Mouse (Mus musculus) kidney, embryonic 14.5 days (tissue): ENCODE measurements around the gene Acp2. TPM values are rescaled to one million over a fixed set of nuclear protein-coding genes. Genes with fewer than 3 reads are reported as not detected.

Experiments
- ATAC-seq: fragments of 200-750 bp; cut with Nextera tagmentation; 2 replicates; pipeline ENCODE4 v1.8.0; 2017; ENCODE audit warnings: moderate number of reproducible peaks, mild to moderate bottlenecking, moderate TSS enrichment, moderate library complexity; ENCODE audit not compliant: low FRiP score, low TSS enrichment
- H3K27ac ChIP-seq: fragments of 300-500 bp; sonication (generic); 2 replicates; pipeline ENCODE4 v1.5.1; 2014; ENCODE audit warnings: low read depth, mild to moderate bottlenecking, low read length, moderate library complexity, mixed read lengths
- H3K27me3 ChIP-seq: fragments of 300-500 bp; sonication (generic); 2 replicates; pipeline ENCODE4 v1.6.1; 2014; ENCODE audit warnings: mild to moderate bottlenecking, low read length; ENCODE audit not compliant: control insufficient read depth, insufficient read depth
- H3K36me3 ChIP-seq: fragments of 300-500 bp; sonication (generic); 2 replicates; pipeline ENCODE4 v1.6.1; 2014; ENCODE audit warnings: low read length, mixed read lengths; ENCODE audit not compliant: control insufficient read depth, insufficient read depth
- H3K4me1 ChIP-seq: fragments of 300-500 bp; sonication (generic); 2 replicates; pipeline ENCODE4 v1.6.1; 2014; ENCODE audit warnings: low read length, mixed read lengths; ENCODE audit not compliant: control insufficient read depth, insufficient read depth
- H3K4me2 ChIP-seq: fragments of 300-500 bp; sonication (generic); replicated peaks from 2 replicates; pipeline ENCODE4 v1.6.1; 2014; ENCODE audit warnings: low read depth, mild to moderate bottlenecking, low read length
- H3K4me3 ChIP-seq: fragments of 300-500 bp; sonication (generic); 2 replicates; pipeline ENCODE4 v1.5.1; 2014; ENCODE audit warnings: mild to moderate bottlenecking, low read length
- H3K9ac ChIP-seq: fragments of 300-500 bp; sonication (generic); 2 replicates; pipeline ENCODE4 v1.6.1; 2014; ENCODE audit warnings: low read depth, mild to moderate bottlenecking, low read length, moderate library complexity
- H3K9me3 ChIP-seq: fragments of 300-500 bp; sonication (generic); 2 replicates; pipeline ENCODE4 v1.6.1; 2016; ENCODE audit warnings: low read length; ENCODE audit not compliant: control insufficient read depth
- WGBS: fragments of 180-500 bp; shearing (Covaris S2); extraction: QIAGEN DNeasy Blood & Tissue Kit; methylation state at CpG from one replicate; pipeline ENCODE4 v1.1.7; 2014; 5-methylcytosine and 5-hydroxymethylcytosine counted together
- polyA plus RNA-seq: library from polyadenylated mRNA; unstranded; fragments of >200 nt; fragmentation: Nextera tagmentation; extraction: Ambion mirVana; gene quantifications from 2 replicates; pipeline ENCODE4 v1.2.1, GENCODE M21; 2014

The Acp2 gene
- polyA plus RNA-seq = 15.5 and 25.4 TPM in 2 replicates

GRCm38 (mm10) chr2:91202222-91202971, at the start of gene Acp2, which contains the start of gene Nr1h3:
Acp2 (plus strand) TSS chr2:91202885.
Nr1h3 (minus strand) TSS chr2:91202834.
- H3K9ac ChIP-seq = peak within 1 kb of the TSS; percentile 81
- peaks cover 20% of the 10 kb centered on the region for H3K36me3 ChIP-seq
- ATAC-seq = peak; percentile 95
- H3K4me2 ChIP-seq = peak within 1 kb of the TSS; percentile 55
- H3K27me3 ChIP-seq = no peaks in the 10 kb centered on the region
- H3K4me1 ChIP-seq = peaks cover 10% of the 10 kb centered on the region
- H3K27ac ChIP-seq = peak within 1 kb of the TSS; percentile 85
- 3% methylated on average over 28 of the region's 28 CpGs for WGBS
- peak within 1 kb of the TSS; percentile 72 for H3K4me3 ChIP-seq
- H3K9me3 ChIP-seq = no peaks in the 10 kb centered on the region

- H3K9me3 ChIP-seq = no peaks in the 10 kb centered on the region
- H3K4me3 ChIP-seq = no peak overlapping the region
- no peaks in the 10 kb centered on the region for H3K27me3 ChIP-seq
- H3K36me3 ChIP-seq = peaks cover 16% of the 10 kb centered on the region; the same call in 1 of the 2 replicates
- H3K27ac ChIP-seq = no peak overlapping the region
- H3K9ac ChIP-seq = no peak overlapping the region
- 80% methylated on average over 3 of the region's 3 CpGs for WGBS
- ATAC-seq = no peak
- no peak overlapping the region for H3K4me2 ChIP-seq
- no peaks in the 10 kb centered on the region for H3K4me1 ChIP-seq
These were observed 49.8 kb upstream of the Acp2 start for GRCm38 (mm10) chr2:91152885-91153377.

- Histone ChIP-seq H3K27me3 (no peaks in the 10 kb centered on the region), H3K4me1 (no peaks in the 10 kb centered on the region), H3K9me3 (no peaks in the 10 kb centered on the region), H3K4me2 (no peak overlapping the region), H3K9ac (no peak overlapping the region), H3K27ac (no peak overlapping the region), H3K4me3 (no peak overlapping the region), H3K36me3 (peaks cover 18% of the 10 kb centered on the region; the same call in 1 of the 2 replicates)
- WGBS = 93% methylated on average over 3 of the region's 3 CpGs
- no peak for ATAC-seq
These were observed 48.6 kb upstream of the Acp2 start for GRCm38 (mm10) chr2:91154091-91154490.

- Histone ChIP-seq H3K4me2 (no peak overlapping the region), H3K9ac (no peak overlapping the region), H3K27me3 (no peaks in the 10 kb centered on the region), H3K27ac (no peak overlapping the region), H3K4me1 (no peaks in the 10 kb centered on the region), H3K4me3 (no peak overlapping the region), H3K36me3 (peaks cover 15% of the 10 kb centered on the region; the same call in 1 of the 2 replicates), H3K9me3 (no peaks in the 10 kb centered on the region)
- no peak for ATAC-seq
- 22% methylated on average over 6 of the region's 6 CpGs for WGBS
These were observed 45.5 kb upstream of the Acp2 start for GRCm38 (mm10) chr2:91157002-91157752.

GRCm38 (mm10) chr2:91160591-91160990, 42.1 kb upstream of the Acp2 start:
- no peak overlapping the region for H3K27ac ChIP-seq
- H3K36me3 ChIP-seq = peaks cover 11% of the 10 kb centered on the region; the same call in 1 of the 2 replicates
- H3K4me1 ChIP-seq = no peaks in the 10 kb centered on the region
- no peaks in the 10 kb centered on the region for H3K27me3 ChIP-seq
- H3K4me2 ChIP-seq = no peak overlapping the region
- H3K4me3 ChIP-seq = no peak overlapping the region
- H3K9me3 ChIP-seq = no peaks in the 10 kb centered on the region
- ATAC-seq = no peak
- no peak overlapping the region for H3K9ac ChIP-seq
- WGBS = 88% methylated on average over 6 of the region's 6 CpGs

GRCm38 (mm10) chr2:91162952-91163351, 39.7 kb upstream of the Acp2 start:
- Histone ChIP-seq H3K36me3 (peaks cover 15% of the 10 kb centered on the region), H3K9ac (no peak overlapping the region), H3K27ac (no peak overlapping the region), H3K4me2 (no peak overlapping the region), H3K4me1 (no peaks in the 10 kb centered on the region), H3K27me3 (no peaks in the 10 kb centered on the region), H3K9me3 (no peaks in the 10 kb centered on the region), H3K4me3 (no peak overlapping the region)
- ATAC-seq = no peak
- 80% methylated on average over 4 of the region's 4 CpGs for WGBS

- H3K36me3 ChIP-seq = peaks cover 13% of the 10 kb centered on the region
- H3K9me3 ChIP-seq = no peaks in the 10 kb centered on the region
- H3K27ac ChIP-seq = no peak overlapping the region
- H3K4me3 ChIP-seq = no peak overlapping the region
- H3K4me1 ChIP-seq = no peaks in the 10 kb centered on the region
- H3K4me2 ChIP-seq = no peak overlapping the region
- no peak overlapping the region for H3K9ac ChIP-seq
- H3K27me3 ChIP-seq = no peaks in the 10 kb centered on the region
- 75% methylated on average over 5 of the region's 5 CpGs for WGBS
- ATAC-seq = no peak
These were observed 39.2 kb upstream of the Acp2 start for GRCm38 (mm10) chr2:91163532-91163931.

- H3K27me3 ChIP-seq = no peaks in the 10 kb centered on the region
- ATAC-seq = no peak
- H3K9me3 ChIP-seq = no peaks in the 10 kb centered on the region
- 92% methylated on average over 6 of the region's 6 CpGs for WGBS
- no peak overlapping the region for H3K4me3 ChIP-seq
- no peaks in the 10 kb centered on the region for H3K4me1 ChIP-seq
- no peak overlapping the region for H3K9ac ChIP-seq
- H3K36me3 ChIP-seq = peaks cover 14% of the 10 kb centered on the region
- no peak overlapping the region for H3K4me2 ChIP-seq
- H3K27ac ChIP-seq = no peak overlapping the region
These were observed 37.7 kb upstream of the Acp2 start for GRCm38 (mm10) chr2:91164991-91165390.

GRCm38 (mm10) chr2:91167629-91168028, 35.1 kb upstream of the Acp2 start:
- 81% methylated on average over 4 of the region's 4 CpGs for WGBS
- no peak for ATAC-seq
- Histone ChIP-seq H3K4me3 (no peak overlapping the region), H3K4me2 (no peak overlapping the region), H3K27ac (no peak overlapping the region), H3K9me3 (no peaks in the 10 kb centered on the region), H3K9ac (no peak overlapping the region), H3K27me3 (no peaks in the 10 kb centered on the region), H3K36me3 (peaks cover 17% of the 10 kb centered on the region), H3K4me1 (no peaks in the 10 kb centered on the region)
